Mouse (Mus musculus): Measurements from ENCODE around the gene Nfe2. TPM values are rescaled to one million over a fixed set of nuclear protein-coding genes. Genes with fewer than 3 reads are reported as not detected.
"Not testable (repeated sequence)": the region's sequence is repeated elsewhere in the genome, so short reads cannot be mapped to it uniquely, and the experiment has no call there.

Gene Nfe2
- polyA plus RNA-seq, 1 experiment from 2014 or later = 3.5 TPM

DNA sequence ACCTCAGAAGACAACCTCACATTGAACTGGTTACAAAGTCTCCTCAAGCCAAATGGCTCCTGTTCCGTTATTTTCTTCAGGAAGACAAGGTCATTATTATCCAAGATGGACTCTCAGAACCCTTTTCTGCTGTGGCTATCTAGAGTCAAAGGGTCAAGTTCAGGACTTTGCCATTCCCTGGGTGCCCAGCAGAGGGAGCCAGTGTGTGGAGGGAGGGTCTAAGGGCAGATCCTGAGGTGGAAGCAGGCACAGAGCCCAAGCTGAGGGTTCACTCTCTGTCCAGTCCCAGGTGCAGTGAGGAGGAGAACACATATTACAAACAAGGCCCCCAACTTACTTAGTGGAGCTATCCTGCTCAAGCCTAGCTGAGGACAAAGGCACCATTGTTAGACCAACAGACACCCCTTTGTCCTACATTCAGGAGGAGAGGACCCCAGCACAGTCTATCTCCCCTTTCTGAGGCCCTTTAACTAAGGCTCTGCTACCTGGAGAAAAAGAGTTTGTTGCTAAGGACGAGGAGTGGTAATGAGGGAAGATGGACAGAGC lies 7.9 kb downstream of the Nfe2 start:
- Histone ChIP-seq H3K4me3 (ENCODE audit: inconsistent target) (no peak overlapping the region), H3K36me3 (ENCODE audit: inconsistent target) (peaks cover 32% of the 10 kb centered on the region), H3K79me2 (ENCODE audit: inconsistent target) (peaks cover 6% of the 10 kb centered on the region; the same call in 1 of the 2 replicates), H3K27ac (no peak overlapping the region)
- WGBS (ENCODE audit: missing documents) = 31% methylated on average over 2 of the region's 2 CpGs

DNA sequence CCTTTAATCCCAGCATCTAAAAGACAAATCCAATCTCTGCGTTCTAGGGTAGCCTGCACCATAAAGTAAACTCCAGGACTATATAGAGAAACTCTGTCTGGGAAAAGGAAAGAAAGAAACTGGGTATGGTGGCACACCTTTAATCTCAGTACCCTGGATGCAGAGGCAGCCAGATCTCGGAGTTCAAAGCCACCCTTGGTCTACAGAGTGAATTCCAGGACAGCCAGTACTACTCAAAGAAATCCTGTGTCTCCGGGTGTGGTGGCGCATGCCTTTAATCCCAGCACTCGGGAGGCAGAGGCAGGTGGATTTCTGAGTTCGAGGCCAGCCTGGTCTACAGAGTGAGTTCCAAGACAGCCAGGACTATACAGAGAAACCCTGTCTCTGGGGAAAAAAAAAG lies 8.7 kb downstream of the Nfe2 start:
- not testable (repeated sequence) for H3K4me3 ChIP-seq (ENCODE audit: inconsistent target); H3K27ac ChIP-seq; H3K79me2 ChIP-seq (ENCODE audit: inconsistent target)
- peaks cover 37% of the 10 kb centered on the region for H3K36me3 ChIP-seq (ENCODE audit: inconsistent target)
- 96% methylated on average over 4 of the region's 6 CpGs for WGBS (ENCODE audit: missing documents)

DNA sequence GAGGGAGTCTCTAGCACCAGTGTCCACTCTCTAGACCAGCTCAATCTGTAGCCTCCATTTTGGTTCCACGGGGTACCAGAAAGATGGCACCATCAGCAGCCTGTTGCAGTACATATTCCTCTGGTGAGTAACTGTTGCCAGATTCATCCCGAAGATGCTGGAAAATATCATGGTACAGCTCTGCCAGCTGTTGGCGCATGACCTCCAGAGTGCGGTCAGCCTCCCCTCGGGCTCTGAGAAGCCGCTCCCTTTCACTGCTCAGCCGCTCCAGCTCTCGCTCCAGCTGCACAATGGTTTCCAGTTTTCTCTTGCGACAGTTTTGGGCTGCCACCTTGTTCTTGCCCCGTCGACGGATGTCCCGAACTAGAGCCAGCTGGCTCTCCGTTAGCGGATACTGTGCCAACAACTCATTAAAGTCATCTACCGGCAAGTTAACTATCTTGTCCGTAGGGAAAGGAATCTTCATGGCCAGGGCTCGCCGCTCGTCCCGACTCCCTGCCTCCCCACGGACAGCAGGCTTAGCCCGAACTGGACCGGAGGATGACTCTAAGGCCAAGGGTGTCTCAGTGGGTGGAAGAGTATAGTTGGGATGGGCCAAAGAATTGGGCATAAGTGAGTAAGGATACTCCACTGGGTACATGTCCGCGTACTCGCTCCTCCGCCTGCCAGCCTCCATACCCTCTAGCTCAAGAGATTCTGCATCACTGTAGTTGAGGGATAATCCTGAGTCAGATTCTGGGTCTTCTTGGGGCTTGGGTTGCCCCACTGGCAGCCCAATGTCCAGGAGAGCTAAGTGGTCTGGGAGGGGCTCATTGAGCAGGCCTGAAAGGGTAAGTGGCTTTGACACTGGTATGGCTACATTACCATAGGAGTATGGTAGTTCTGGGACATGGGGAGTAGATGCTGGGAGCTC lies 9.5 kb downstream of the Nfe2 start:
- H3K79me2 ChIP-seq (ENCODE audit: inconsistent target) = peaks cover 10% of the 10 kb centered on the region
- peaks cover 40% of the 10 kb centered on the region for H3K36me3 ChIP-seq (ENCODE audit: inconsistent target)
- WGBS (ENCODE audit: missing documents) = 91% methylated on average over 28 of the region's 28 CpGs
- no peak overlapping the region for H3K4me3 ChIP-seq (ENCODE audit: inconsistent target)
- no peak overlapping the region for H3K27ac ChIP-seq

DNA sequence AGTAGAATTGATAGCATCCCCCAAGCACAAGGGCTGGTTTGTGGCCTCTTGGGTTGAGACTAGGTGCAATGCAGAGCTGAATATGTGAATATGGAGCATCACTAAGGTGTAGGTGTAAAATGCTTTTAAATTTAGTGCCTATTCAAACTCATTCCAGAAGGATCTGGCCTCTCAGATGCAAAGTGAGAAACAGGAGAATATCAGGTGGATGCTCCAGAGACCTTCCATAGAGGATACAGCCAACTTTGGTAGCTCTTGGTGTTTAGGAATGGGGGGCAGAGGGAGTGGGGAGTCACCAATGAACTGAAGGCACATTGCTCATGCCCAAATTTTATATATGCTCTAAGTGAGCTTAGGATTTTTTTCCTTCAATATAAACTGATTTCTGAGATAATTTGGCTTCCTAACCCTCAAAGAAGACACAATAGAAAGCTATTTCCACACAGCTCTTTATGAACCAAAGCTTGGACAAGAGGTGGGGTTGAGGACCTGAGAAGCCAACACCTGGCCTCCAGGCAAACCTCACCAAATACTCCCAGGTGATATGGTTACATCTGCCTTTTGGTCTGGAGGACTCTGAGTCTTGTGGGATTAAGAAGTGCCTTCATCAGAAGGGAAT lies 10.3 kb downstream of the Nfe2 start:
- H3K27ac ChIP-seq = no peak overlapping the region
- H3K4me3 ChIP-seq (ENCODE audit: inconsistent target) = no peak overlapping the region

DNA sequence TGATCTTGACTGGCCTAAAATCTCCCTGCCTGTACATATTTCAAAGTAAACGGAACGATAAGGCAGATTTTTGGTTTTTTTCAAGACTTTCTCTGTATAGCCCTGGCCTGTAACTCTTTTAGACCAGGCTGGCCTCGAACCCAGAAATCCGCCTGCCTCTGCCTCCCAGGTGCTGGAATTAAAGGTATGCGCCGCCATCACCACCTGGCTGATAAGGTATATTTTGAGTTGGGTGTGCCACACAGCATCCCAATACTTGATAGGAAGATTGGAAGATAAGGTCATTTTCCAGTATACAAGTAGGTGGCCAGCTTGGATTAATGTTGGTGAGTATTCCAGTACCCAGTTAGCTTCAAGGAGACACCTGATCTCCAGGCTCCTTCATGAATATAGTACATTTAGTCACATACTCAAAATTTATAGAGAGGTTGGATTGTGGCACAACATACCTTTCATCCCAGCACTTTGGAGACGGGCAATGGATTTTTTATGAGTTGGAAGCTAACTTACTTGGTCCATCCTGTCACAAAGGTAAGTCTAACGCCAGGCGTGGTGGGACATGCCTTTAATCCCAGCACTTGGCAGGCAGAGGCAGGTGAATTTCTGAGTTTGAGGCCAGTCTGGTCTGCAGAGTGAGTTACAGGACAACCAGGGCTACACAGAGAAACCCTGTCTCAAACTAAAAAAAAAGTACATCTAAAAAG lies 11.0 kb downstream of the Nfe2 start:
- H3K4me3 ChIP-seq (ENCODE audit: inconsistent target) = no peak overlapping the region
- WGBS (ENCODE audit: missing documents) = 80% methylated on average over 9 of the region's 9 CpGs
- no peak overlapping the region for H3K27ac ChIP-seq
- H3K79me2 ChIP-seq (ENCODE audit: inconsistent target) = peaks cover 24% of the 10 kb centered on the region
- H3K36me3 ChIP-seq (ENCODE audit: inconsistent target) = peaks cover 53% of the 10 kb centered on the region

More for the DNA sequence above, 10.3 kb downstream of the Nfe2 start:
- Histone ChIP-seq H3K79me2 (ENCODE audit: inconsistent target) (peaks cover 17% of the 10 kb centered on the region), H3K36me3 (ENCODE audit: inconsistent target) (peaks cover 46% of the 10 kb centered on the region)

DNA sequence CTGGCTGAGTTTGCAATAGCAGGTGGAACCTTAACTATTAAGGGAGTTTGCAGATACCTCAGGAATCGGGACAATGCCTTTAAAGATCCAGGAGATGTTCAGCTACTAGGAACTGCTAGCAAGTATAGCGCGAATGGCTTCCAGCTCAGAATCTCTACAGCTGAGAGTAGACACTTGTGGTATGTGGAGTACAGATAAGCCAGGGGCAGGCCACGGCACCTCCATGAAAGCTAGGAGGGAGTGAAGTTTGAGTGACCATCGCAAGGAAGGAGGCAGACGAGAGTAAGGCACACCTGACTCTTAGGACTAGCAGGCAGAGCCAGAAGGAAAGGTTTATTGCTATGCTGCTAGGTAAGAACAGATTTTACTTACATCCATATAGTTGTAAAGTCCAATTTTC lies 12.6 kb downstream of the Nfe2 start:
- no peak overlapping the region for H3K4me3 ChIP-seq (ENCODE audit: inconsistent target)
- WGBS (ENCODE audit: missing documents) = 78% methylated on average over 6 of the region's 6 CpGs
- no peak overlapping the region for H3K27ac ChIP-seq
- H3K79me2 ChIP-seq (ENCODE audit: inconsistent target) = peaks cover 40% of the 10 kb centered on the region
- H3K36me3 ChIP-seq (ENCODE audit: inconsistent target) = peaks cover 54% of the 10 kb centered on the region

DNA sequence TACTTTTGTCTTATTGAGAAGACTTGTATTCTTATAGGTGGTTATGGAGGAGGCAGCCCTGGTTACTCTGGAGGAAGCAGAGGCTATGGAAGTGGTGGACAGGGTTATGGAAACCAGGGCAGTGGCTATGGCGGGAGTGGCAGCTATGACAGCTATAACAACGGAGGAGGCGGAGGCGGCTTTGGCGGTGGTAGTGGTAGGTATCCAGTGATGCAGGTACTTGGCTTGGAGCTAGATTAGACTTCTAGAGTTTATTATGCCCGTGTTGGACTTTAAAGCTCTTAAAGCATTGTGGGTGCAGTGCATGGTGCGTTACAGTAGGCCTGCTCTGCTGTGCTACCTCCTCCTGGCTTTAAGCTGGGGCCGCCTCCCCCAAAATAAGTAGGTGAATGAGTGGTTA lies 15.3 kb downstream of the Nfe2 start:
- WGBS (ENCODE audit: missing documents) = 38% methylated on average over 8 of the region's 8 CpGs
- Histone ChIP-seq H3K36me3 (ENCODE audit: inconsistent target) (peaks cover 47% of the 10 kb centered on the region), H3K4me3 (ENCODE audit: inconsistent target) (no peak overlapping the region), H3K79me2 (ENCODE audit: inconsistent target) (peaks cover 54% of the 10 kb centered on the region), H3K27ac (no peak overlapping the region)

DNA sequence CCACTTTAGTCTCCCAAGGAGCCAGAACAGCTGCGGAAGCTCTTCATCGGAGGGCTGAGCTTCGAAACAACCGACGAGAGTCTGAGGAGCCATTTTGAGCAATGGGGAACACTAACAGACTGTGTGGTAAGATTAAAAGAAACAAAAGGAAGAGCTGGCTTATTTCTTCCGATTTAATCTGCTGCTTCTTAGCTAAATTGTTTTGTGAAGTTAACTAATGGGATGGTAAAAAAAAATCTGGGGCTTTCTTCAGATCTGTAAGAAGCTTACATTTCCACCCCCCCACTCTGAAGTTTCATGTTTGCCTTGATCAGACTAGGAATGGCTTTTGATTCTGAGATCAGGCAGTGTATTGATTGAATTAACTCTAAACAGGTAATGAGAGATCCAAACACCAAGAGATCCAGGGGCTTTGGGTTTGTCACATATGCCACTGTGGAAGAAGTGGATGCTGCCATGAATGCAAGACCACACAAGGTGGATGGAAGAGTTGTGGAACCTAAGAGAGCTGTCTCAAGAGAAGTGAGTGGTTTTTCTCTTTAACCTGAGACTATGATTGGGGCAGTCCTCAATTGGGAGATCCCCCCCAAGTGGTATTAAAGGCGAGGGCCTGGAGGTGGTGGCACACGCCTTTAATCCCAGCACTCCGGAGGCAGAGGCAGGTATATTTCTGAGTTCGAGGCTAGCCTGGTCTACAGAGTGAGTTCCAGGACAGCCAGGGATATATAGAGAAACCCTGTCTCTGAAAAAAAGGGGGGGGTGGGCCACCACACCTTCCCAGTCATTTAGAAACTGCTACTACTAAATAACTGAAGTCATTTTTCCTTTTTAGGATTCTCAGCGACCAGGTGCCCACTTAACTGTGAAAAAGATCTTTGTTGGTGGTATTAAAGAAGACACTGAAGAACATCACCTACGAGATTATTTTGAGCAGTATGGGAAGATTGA lies 16.9 kb downstream of the Nfe2 start:
- Histone ChIP-seq H3K4me3 (ENCODE audit: inconsistent target) (peak overlapping the region; percentile 72), H3K79me2 (ENCODE audit: inconsistent target) (peaks cover 70% of the 10 kb centered on the region), H3K36me3 (ENCODE audit: inconsistent target) (peaks cover 32% of the 10 kb centered on the region), H3K27ac (peak overlapping the region; percentile 90)
- 1% methylated on average over 9 of the region's 12 CpGs for WGBS (ENCODE audit: missing documents)

DNA sequence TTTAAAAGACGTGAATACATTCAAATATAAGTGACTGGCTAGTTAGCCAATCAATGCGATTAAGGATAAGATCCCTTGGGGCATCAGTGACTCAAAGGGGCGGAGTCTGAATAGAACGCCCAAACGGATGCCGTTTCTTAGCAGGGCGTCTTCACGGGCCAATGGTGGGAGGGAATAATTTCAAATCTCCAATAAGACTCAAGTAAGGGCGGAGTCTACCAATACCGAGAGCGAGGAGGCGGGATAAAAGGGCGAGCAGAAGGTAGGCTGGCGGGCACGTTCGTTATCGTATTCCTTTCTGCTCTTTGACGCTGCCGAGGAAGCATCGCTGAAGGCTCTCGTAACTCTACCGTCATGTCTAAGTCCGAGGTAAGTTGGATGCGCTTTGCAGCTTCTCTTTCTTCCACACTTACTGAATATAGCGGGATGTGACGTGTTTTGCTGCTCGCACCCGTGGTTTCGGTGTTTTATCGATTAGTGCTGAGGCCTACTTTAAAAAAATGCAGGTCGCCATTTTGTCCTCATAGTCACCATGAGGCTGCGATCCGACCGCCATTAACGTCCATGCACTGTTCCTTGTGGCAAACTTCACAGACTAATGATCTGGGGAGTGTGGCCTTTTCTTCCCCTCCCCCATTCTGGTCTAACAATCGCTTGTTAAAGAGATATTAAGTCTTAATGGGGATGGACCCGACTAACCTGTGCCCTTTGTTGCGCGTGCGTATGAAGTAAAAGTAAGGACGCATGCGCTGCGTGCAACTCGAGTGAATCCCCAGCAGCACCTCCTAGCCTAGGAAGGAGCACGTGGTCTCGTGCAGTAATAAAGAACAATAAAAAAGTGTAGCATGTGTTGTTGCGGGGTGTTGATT lies 17.8 kb downstream of the Nfe2 start, which contains the start of gene Hnrnpa1:
Gene Hnrnpa1 (plus strand): TSS at position 273 of the 869 bp plus-strand sequence.
- WGBS (ENCODE audit: missing documents) = under 1% methylated on average over 47 of the region's 47 CpGs
- Histone ChIP-seq H3K79me2 (ENCODE audit: inconsistent target) (peaks cover 79% of the 10 kb centered on the region), H3K27ac (peak within 1 kb of the TSS; percentile 90), H3K4me3 (ENCODE audit: inconsistent target) (peak within 1 kb of the TSS; percentile 72), H3K36me3 (ENCODE audit: inconsistent target) (peaks cover 23% of the 10 kb centered on the region)

DNA sequence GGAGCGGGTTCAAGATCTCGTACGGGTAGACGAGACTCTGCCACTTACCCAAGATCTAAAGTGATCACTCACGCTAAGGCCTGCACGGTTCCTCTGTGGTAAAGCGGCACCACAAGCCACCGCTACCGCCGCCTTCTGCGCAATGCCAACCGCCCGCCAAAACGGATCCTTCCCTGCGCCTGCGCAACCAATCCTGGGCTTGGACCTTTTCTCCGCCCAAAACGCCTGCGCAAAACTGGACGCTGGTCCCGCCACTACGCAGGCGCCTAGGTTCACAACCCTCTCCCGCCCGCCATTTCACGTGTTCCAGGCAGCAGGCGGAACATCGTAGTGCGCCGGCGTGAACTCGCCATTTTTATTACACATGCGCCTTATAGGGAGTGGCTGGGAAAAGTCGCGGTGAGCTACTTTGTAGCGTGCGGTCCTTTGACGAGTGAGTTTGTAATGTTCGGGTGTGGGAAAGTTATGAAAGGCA lies 18.5 kb downstream of the Nfe2 start, which contains the start of gene Cbx5:
Gene Cbx5 (minus strand): TSS at position 132 of the 475 bp plus-strand sequence.
- H3K4me3 ChIP-seq (ENCODE audit: inconsistent target) = peak within 1 kb of the TSS; percentile 72
- H3K27ac ChIP-seq = peak within 1 kb of the TSS; percentile 90
- H3K79me2 ChIP-seq (ENCODE audit: inconsistent target) = peaks cover 81% of the 10 kb centered on the region
- under 1% methylated on average over 39 of the region's 39 CpGs for WGBS (ENCODE audit: missing documents)
- H3K36me3 ChIP-seq (ENCODE audit: inconsistent target) = peaks cover 17% of the 10 kb centered on the region

DNA sequence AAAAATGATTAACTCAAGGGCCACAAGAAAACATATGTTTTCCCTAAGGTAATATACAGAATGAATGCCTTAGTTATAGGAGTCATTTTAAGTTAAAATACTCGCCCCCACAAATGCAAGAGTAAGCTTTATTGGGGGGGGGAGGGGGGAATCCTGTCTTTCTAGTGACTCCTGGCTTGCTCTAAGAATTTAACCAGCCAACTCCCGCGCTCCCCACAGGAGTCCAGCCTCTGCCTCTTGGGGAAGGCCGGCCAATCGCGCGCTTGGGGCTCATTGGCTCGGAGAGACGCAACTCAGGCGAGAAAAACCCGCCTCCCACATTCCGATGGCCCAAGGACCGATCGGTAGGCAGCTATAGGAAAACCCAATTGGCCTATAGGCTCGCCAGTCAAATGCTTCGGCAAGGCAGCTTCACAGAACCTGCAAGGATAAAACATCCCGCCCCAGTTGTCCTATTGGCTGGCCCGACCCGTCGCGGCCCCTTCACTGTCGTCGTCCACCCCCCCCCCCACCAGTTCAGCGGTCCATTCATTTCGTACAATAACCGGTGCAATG lies 19.0 kb downstream of the Nfe2 start:
- peaks cover 17% of the 10 kb centered on the region for H3K36me3 ChIP-seq (ENCODE audit: inconsistent target)
- H3K4me3 ChIP-seq (ENCODE audit: inconsistent target) = peak overlapping the region; percentile 72
- H3K79me2 ChIP-seq (ENCODE audit: inconsistent target) = peaks cover 86% of the 10 kb centered on the region
- WGBS (ENCODE audit: missing documents) = under 1% methylated on average over 26 of the region's 26 CpGs
- peak overlapping the region; percentile 90 for H3K27ac ChIP-seq

DNA sequence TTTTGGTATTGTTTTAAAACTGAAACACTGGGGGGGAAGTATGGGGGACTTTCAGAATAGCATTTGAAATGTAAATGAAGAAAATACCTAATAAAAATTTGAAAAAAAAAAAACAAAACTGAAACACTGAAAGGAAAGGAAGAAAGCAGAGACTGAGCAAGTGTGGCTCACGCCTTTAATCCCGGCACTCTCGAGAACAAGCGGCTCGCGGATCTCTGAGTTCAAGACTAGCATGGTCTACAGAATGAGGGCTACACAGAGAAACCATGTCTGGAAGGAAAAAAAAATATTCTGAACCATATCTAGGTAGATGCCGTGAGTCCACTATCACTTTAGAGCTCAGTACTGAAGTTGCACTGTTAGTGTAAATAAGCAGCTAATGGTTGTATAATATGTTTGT lies 20.9 kb downstream of the Nfe2 start:
- Histone ChIP-seq H3K36me3 (ENCODE audit: inconsistent target) (peaks cover 1% of the 10 kb centered on the region; the same call in 1 of the 2 replicates), H3K27ac (no peak overlapping the region), H3K79me2 (ENCODE audit: inconsistent target) (peaks cover 87% of the 10 kb centered on the region), H3K4me3 (ENCODE audit: inconsistent target) (no peak overlapping the region)
- 78% methylated on average over 7 of the region's 7 CpGs for WGBS (ENCODE audit: missing documents)
